Mouse (Mus musculus): ENCODE results near the gene Aurka. TPM values are rescaled to one million over a fixed set of nuclear protein-coding genes. Genes with fewer than 3 reads are reported as not detected.

Aurka gene
- total RNA-seq, 4 experiments from 2014 or later: 0.93 to 2.3 (median 1.8) TPM

DNA sequence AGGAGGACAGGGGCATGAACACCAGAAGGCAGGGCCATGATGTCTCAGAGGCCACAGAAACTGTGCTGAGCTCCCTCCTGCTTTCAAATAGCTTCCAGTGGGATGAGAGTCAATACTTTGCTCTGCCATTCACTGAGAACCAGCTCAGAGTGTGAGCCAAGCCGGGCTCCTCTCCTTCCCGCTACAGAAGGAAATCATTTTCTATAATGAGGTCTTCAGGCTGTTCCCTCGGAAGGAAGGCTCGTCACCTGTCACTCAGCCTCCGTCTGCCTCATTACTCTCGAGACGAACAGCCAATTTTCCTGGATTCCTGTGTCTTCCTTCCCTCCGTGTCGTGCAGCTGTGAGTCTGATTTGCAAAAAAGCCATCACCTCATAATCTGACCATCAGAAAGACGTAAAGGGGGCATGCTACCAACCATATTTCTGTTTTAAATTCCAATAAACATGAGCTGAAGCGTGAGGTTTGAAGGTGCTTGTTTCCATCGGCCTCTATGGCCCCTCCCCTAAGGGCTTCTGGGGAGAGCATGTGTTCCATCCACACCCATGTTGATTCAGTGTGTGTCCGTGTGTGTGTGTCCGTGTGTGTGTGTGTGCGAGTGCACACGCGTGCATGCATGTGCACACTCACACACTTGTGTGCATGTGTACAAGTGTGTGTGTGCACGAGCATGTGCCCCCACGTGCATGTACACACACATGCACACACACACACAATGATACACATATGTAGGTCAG, 32.0 kb downstream of the Aurka start:
- DNase-seq (ENCODE audit: low spot score in 2 of 2): no peak

DNA sequence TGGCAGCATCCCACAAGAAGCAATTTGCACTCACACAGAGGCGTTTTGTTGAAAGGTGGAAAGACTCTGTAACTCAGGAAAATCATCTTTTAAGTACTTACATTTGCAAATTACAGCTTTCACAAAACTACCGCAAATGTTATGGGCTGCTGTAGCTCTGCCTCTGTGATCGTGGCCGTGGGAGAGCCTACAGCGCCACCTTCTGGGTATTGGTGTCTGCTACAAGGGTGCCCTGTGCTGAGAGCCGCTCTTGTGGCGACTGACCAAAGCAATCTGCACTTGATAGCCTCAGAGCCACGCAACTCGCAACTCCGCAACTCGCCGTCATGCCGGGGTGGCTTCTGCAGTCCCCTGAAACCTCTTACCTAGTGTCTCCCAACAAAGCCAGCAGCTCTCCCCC, 41.2 kb downstream of the Aurka start:
- peak in 1 of 2 experiments; percentile 58 for DNase-seq (ENCODE audit: low spot score in 2 of 2)

DNA sequence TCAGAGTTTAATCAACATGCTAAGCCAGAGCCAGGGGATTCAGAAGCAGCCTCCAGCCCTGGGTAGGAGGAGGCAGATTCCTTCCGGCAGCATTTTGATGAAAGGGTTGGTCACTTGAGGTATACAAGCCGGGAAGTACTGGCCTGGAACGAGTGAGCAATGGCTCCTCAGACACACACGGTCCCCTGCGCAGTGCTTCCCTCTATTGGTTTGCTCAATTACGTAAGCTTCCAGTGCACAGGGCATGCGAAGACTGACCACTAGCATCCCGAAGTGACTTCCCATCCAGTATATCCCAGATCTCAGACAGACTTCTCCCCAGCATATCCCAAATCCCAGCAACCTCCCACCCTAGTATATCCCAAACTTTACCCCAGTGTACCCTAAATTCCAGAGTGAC, 42.1 kb downstream of the Aurka start:
- DNase-seq (ENCODE audit: low spot score in 2 of 2): no peak

DNA sequence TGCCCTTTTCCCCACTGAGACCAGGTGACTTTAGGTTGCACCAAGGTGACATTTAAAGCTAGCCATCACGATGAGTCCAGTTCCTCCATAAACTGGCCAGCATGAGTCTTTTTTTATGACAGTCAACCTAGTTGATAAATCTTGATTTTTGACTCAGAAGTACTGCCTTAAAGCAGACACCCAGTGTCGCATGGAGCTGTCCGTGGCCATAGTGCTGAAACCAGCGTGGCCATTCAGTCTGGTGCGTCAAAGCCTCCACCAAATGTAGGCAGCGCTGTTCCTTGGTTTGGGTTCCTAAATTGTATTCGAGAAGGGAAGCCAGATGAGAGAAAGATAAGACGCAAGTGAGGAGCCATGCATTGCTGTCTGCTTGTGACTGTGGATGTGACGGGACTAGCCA, 49.5 kb downstream of the Aurka start:
- DNase-seq (ENCODE audit: low spot score in 2 of 2): no peak

DNA sequence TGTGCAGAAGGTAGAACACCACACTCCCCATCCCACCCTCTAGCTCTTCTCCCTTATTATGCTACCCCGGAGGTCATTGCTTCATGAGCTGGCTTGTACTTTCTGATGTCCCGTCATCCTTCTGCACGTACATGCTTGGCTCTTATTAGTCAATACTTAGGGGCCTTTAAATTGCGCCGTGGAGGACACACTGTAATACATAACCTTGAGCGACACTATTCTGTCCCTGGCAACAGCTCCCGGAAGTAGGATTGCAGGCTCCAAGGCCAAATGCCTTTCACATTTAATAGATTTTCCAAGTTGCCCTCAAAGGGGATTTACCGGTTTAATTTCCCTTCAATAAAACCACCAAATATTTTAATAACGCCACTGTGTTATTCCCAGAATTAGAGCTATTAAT, 58.6 kb downstream of the Aurka start:
- DNase-seq (ENCODE audit: low spot score in 2 of 2): no peak

DNA sequence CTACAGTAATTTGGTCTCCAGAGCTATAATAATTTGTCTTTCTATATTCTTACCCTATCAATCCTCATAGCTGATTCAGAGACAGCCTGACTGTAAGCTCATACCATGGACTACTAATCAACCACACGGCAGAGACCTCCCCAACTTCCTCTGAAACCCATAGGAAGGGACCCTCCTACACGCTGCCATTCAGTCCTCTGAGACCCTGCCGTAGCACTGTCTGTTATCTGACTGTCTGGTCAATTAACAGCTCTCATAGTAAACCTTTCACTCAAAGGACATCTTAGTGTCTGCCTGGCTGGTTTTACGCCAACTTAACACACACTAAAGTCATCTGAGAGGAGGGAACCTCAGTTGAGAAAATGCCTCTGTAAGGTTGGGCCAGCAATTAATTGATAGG, 63.8 kb downstream of the Aurka start:
- no peak for DNase-seq (ENCODE audit: low spot score in 2 of 2)

Other genes starting within 250 kb of the Aurka start
- gene Mc3r, start 122.0 kb downstream of the Aurka start, total RNA-seq (2022): under 1 TPM; 0.41 to 0.93 (median 0.53) TPM
- 10 to 100 TPM; 14.2 to 17.6 (median 16.2) TPM for gene Fam210b, start 25.0 kb downstream of the Aurka start, total RNA-seq (2022)
- gene Cstf1, start 146 bp upstream of the Aurka start, total RNA-seq (2022): 10 to 100 TPM; 24.8 to 36.1 (median 29.7) TPM
- gene Cass4, start 23.3 kb upstream of the Aurka start, total RNA-seq (2022): under 1 TPM; 0.19 to 0.46 (median 0.37) TPM
- 10 to 100 TPM; 67.7 to 75.2 (median 72.8) TPM for gene Rtf2, start 70.0 kb upstream of the Aurka start, total RNA-seq (2022)
- not detected for gene Gcnt7, start 88.1 kb upstream of the Aurka start, total RNA-seq (2022)
- gene Fam209, start 102.0 kb upstream of the Aurka start, total RNA-seq (2022): not detected
- gene Tfap2c, start 179.1 kb upstream of the Aurka start, total RNA-seq (2022): under 1 TPM; 0.12 to 0.16 (median 0.13) TPM

Data from left cerebral cortex, adult 8-10 months (tissue).